Mouse (Mus musculus) lung, adult 2 months (tissue): Measurements from ENCODE around the gene Tk1. TPM values are rescaled to one million over a fixed set of nuclear protein-coding genes. Genes with fewer than 3 reads are reported as not detected.

Experiments used
- DNase-seq: peaks from one replicate; pipeline ENCODE4 v3.0.0; 2022
- H3K4me1 ChIP-seq: fragments of 200-500 bp; 2 replicates; pipeline ENCODE4 v1.6.1; 2011; ENCODE audit warnings: low read length; ENCODE audit not compliant: control insufficient read depth, insufficient read depth
- H3K4me3 ChIP-seq: fragments of 200-500 bp; replicated peaks from 2 replicates; pipeline ENCODE3; 2011; ENCODE audit warnings: low read depth, mild to moderate bottlenecking, control low read depth, low read length; ENCODE audit errors: extremely low read depth
- CTCF ChIP-seq: fragments of 200-500 bp; IDR thresholded peaks from 2 replicates; pipeline ENCODE4 v1.5.1; 2011; ENCODE audit warnings: mild to moderate bottlenecking, low read length, control low read depth; ENCODE audit not compliant: insufficient read depth
- POLR2A ChIP-seq: fragments of 200-500 bp; IDR thresholded peaks from 2 replicates; pipeline ENCODE4 v1.6.1; 2011; ENCODE audit warnings: low read depth, mild to moderate bottlenecking, control low read depth, low read length, borderline replicate concordance; ENCODE audit errors: extremely low read depth
- WGBS: fragments of 180-500 bp; shearing (Covaris S2); methylation state at CpG from one replicate; pipeline ENCODE4 v1.1.7; 2018; 5-methylcytosine and 5-hydroxymethylcytosine counted together
- polyA plus RNA-seq: library from polyadenylated mRNA; depleted of rRNA; stranded (reverse); fragments of >200 nt; gene quantifications from 2 replicates; pipeline ENCODE4 v1.2.3, GENCODE M21; 2012; rRNA removed

Gene Tk1
- polyA plus RNA-seq, result 7.3 and 11.5 TPM in 2 replicates

- WGBS, result under 1% methylated on average over 34 of the region's 34 CpGs
- peak; percentile 59 for DNase-seq
- H3K4me1 ChIP-seq, result peaks cover 33% of the 10 kb centered on the region
- TF ChIP-seq CTCF (no peak), POLR2A (no peak)
- no peak within 1 kb of the TSS for H3K4me3 ChIP-seq
Observed at GRCm38 (mm10) chr11:117825333-117826101, at the start of gene Tk1, which contains the start of gene Afmid. Gene Tk1 (minus strand): TSS chr11:117826092. Gene Afmid (plus strand): TSS chr11:117825924.

- Histone ChIP-seq H3K4me3 (no peak overlapping the region), H3K4me1 (peaks cover 20% of the 10 kb centered on the region)
- no peak for DNase-seq
- no peak for TF ChIP-seq POLR2A
- no peak for TF ChIP-seq CTCF
- WGBS, result 50% methylated on average over 6 of the region's 6 CpGs
Observed at GRCm38 (mm10) chr11:117875681-117876080, 49.8 kb upstream of the Tk1 start.

- Histone ChIP-seq H3K4me3 (no peak overlapping the region), H3K4me1 (peaks cover 17% of the 10 kb centered on the region)
- 0 out of 2 replicates have a peak, but pooled peaks have one; percentile 8 for TF ChIP-seq CTCF
- no peak for TF ChIP-seq POLR2A
- WGBS, result 62% methylated on average over 4 of the region's 4 CpGs
- DNase-seq, result no peak
Observed at GRCm38 (mm10) chr11:117874419-117874818, 48.5 kb upstream of the Tk1 start.

- TF ChIP-seq POLR2A, result peak; percentile 67; the same call in 1 of the 2 replicates
- no peak for TF ChIP-seq CTCF
- 1% methylated on average over 51 of the region's 51 CpGs for WGBS
- Histone ChIP-seq H3K4me3 (peak within 1 kb of the TSS; percentile 93), H3K4me1 (peaks cover 8% of the 10 kb centered on the region)
- DNase-seq, result peak; percentile 77
Observed at GRCm38 (mm10) chr11:117872861-117873608, 47.1 kb upstream of the Tk1 start, which contains the start of gene Tha1. Gene Tha1 (minus strand): TSS chr11:117873481.

DNA sequence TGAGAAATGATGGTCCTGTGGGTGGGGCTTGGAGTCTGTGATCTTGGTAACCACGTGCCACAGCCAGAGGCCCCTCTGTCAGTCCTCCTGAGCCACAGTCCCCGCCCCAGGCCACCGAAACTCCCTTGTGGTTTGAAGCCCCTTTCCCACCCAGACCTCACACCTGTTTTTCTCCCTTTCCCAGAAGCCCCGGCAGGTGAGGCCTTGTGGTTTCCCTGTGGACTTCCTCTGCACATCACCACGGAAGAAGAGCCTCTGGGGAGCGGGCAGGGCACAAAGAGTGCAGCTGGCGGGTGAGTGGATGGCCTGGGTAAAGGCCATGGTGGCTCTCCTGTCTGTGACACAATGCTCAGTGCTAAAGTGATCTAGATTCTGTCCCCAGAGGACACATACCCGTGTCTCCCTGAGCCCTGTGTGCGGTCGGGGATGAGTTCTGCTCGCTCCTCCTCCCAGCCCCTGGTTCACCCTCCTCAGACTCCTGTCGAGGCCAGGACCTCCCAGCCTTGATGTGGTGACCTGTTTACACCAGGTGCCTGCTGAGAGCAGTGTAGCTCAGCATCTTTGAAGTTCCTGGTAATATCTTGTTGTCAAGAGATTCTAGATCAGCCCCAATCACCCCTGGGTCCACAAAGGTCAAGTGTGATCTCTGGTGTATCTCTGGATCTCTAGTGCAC, 46.2 kb upstream of the Tk1 start:
- TF ChIP-seq CTCF (no peak), POLR2A (no peak)
- Histone ChIP-seq H3K4me3 (no peak overlapping the region), H3K4me1 (peaks cover 6% of the 10 kb centered on the region)
- no peak for DNase-seq
- 61% methylated on average over 12 of the region's 12 CpGs for WGBS

DNA sequence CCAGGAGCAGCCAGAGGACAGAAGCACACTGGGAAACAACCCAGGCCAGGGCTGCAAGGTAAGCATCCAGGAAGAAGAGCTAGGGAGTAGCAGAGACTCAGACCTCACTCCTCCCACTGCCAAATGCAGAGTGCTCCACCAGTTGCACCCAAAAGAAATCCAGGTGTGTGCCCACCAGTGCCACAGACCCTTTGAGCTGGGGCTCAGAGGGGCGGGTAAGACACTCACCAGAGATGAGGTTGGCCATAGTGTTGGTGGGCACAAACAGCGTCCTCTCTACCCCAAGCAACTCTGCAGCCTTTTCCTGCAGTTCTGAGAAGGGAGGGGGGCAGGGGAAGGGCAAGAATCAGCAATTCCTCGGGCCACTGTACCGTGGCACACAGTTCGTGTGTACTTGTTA, 45.5 kb upstream of the Tk1 start:
- no peak overlapping the region for H3K4me3 ChIP-seq
- no peak for DNase-seq
- TF ChIP-seq CTCF, result no peak
- no peak for TF ChIP-seq POLR2A
- peaks cover 6% of the 10 kb centered on the region for H3K4me1 ChIP-seq
- WGBS, result 75% methylated on average over 5 of the region's 5 CpGs

DNA sequence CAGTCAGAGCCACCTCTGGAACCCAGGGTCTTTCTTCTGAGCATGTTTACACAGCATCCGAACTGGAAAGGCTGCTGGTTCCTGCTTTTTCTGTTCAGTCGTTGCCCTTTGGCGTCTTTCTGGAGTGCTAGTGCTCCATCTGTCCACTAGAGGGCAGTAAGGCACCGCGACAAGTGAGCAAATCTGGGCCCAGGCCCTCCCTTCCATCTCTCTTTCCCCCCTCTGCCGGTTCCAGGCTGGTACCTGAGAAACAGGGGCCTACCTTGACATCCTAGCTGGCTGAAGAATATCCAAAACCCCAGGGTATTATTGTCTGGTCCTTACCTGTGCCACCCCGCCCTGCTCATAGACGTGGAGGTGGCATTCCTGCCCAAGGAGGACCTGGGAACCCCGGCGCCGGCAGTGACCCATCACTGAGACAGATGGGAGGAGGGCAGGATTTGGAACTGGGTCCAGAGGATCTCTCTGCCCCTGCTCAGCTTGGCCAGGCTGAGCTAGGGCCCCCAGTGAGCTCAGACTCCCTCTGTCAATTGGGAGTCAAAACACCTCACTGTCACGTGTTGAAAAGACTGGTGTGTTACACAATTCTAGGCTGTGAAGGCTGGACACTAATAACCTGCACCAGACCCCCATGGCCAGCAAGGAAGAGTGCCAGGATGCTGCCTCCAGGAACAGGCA, 44.9 kb upstream of the Tk1 start:
- 37% methylated on average over 12 of the region's 12 CpGs for WGBS
- Histone ChIP-seq H3K4me3 (no peak overlapping the region), H3K4me1 (peaks cover 6% of the 10 kb centered on the region)
- peak; percentile 61 for DNase-seq
- TF ChIP-seq POLR2A, result no peak
- TF ChIP-seq CTCF, result peak; percentile 97

- H3K4me1 ChIP-seq, result no peaks in the 10 kb centered on the region
- H3K4me3 ChIP-seq, result no peak overlapping the region
- whole genome bisulfite sequencing, result 46% methylated on average over 6 of the region's 6 CpGs
- TF ChIP-seq CTCF (no peak), POLR2A (no peak)
- no peak for DNase-seq
Observed at GRCm38 (mm10) chr11:117865988-117866387, 40.1 kb upstream of the Tk1 start.

GRCm38 (mm10) chr11:117864805-117865204, 38.9 kb upstream of the Tk1 start:
- no peaks in the 10 kb centered on the region for H3K4me1 ChIP-seq

More at GRCm38 (mm10) chr11:117864805-117865204, 38.9 kb upstream of the Tk1 start:
- DNase-seq, result no peak
- no peak for TF ChIP-seq POLR2A
- TF ChIP-seq CTCF, result no peak
- 52% methylated on average over 2 of the region's 2 CpGs for WGBS
- no peak overlapping the region for H3K4me3 ChIP-seq
